Mouse (Mus musculus): ENCODE data around the gene Aasdh. TPM values are rescaled to one million over a fixed set of nuclear protein-coding genes. Genes with fewer than 3 reads are reported as not detected.

Aasdh gene
- polyA plus RNA-seq, 1 experiment: 4.4 TPM

- Histone ChIP-seq H3K27ac (replicated peaks; ENCODE audit: low read depth, low read length) (no peak overlapping the region), H3K4me1 (ENCODE audit: control insufficient read depth, insufficient read depth, insufficient read length, low read length) (no peaks in the 10 kb centered on the region), H3K4me3 (ENCODE audit: insufficient read depth, low read depth, low read length) (no peak overlapping the region)
These were observed 68.3 kb downstream of the Aasdh start for GRCm38 (mm10) chr5:76837018-76837417.

DNA sequence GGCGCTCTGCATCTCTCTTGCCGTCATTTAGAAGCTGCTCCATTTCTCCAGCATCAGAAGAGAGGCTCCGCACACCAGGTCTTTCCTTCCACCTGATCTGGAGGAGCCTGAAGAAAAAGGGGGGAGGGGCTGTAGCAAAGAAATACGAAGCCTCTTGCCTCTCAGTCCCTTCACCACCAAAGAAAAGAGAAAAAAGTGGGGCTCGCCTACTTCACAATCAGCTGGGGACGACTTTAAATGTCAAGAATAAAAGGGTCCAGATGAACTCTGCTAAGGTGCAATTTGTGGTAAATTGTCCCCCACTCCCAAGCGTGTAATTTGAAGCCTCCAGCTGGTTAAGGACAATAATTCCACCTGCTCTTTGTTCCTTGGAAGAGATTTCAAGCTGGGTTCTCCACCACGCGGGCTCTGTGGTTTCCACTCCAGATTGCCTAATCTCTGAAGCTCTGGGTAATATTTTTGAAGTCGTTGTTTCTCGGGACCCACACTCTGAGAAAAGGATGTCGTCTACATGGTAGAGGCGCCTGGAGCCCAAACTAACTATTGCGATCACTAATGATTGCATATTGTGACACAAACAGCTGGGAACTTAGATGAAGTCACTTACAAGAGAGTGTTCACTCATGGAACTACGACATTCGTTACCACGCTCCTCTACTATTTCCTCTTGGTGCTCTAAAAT is 72.6 kb downstream of the Aasdh start:
- H3K4me3 ChIP-seq (ENCODE audit: insufficient read depth, low read depth, low read length): no peak overlapping the region
- no peak overlapping the region for H3K27ac ChIP-seq (replicated peaks; ENCODE audit: low read depth, low read length)

DNA sequence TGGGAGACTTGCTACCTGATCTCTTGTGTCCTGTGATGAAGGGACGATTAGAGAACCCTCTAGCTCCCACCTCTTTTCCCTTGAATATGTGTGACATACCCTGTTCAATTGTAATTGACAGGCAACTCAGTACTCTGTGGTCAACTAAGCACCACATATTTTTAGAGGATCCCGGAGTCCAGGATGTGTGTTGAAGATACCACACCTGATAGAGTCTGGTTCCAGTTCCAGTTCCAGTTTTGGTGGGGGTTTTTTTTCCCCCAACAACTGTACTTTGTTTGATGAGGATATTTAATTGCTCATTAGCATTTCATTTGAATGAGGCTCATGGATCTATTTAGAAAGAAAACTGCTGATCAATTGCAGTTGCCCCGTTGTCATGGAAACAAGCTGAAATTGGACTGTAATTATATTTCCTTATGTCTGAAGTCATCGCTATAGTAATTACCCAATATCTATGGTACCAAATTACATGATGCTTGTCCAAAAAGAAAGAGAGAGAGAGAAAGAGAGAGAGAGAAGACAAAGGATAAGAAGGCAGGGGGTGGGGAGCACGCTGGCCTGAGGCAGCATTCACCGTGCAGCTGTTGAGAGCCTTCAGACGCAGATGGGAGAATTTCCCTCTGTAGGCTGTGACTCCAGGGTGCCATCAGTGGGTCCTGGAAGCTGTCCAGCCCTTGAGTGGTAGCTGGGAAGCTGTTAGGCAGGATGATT is 76.6 kb downstream of the Aasdh start:
- no peak overlapping the region for H3K4me3 ChIP-seq (ENCODE audit: insufficient read depth, low read depth, low read length)

More for the DNA sequence above, 72.6 kb downstream of the Aasdh start:
- no peaks in the 10 kb centered on the region for H3K4me1 ChIP-seq (ENCODE audit: control insufficient read depth, insufficient read depth, insufficient read length, low read length)

More for the DNA sequence above, 76.6 kb downstream of the Aasdh start:
- no peaks in the 10 kb centered on the region for H3K4me1 ChIP-seq (ENCODE audit: control insufficient read depth, insufficient read depth, insufficient read length, low read length)
- H3K27ac ChIP-seq (replicated peaks; ENCODE audit: low read depth, low read length): no peak overlapping the region

Other genes starting within 250 kb of the Aasdh start
- gene C530008M17Rik, start 249.0 kb downstream of the Aasdh start, polyA plus RNA-seq (2012; ENCODE audit: insufficient read depth, insufficient read length, missing spikeins): not detected in 2 replicates
- gene Paics, start 45.8 kb upstream of the Aasdh start, polyA plus RNA-seq (2012; ENCODE audit: insufficient read depth, insufficient read length, missing spikeins): 121 and 134 TPM in 2 replicates
- gene Ppat, start 46.1 kb upstream of the Aasdh start, polyA plus RNA-seq (2012; ENCODE audit: insufficient read depth, insufficient read length, missing spikeins): 5.3 TPM in 2 replicates
- gene Srp72, start 69.2 kb upstream of the Aasdh start, polyA plus RNA-seq (2012; ENCODE audit: insufficient read depth, insufficient read length, missing spikeins): 34.9 and 55.9 TPM in 2 replicates
- not detected in 2 replicates for gene Arl9, start 98.5 kb upstream of the Aasdh start, polyA plus RNA-seq (2012; ENCODE audit: insufficient read depth, insufficient read length, missing spikeins)
- not detected in 2 replicates for gene Thegl, start 110.5 kb upstream of the Aasdh start, polyA plus RNA-seq (2012; ENCODE audit: insufficient read depth, insufficient read length, missing spikeins)
- gene Hopx, start 209.6 kb upstream of the Aasdh start, polyA plus RNA-seq (2012; ENCODE audit: insufficient read depth, insufficient read length, missing spikeins): 5.0 and 10.8 TPM in 2 replicates

All from brown adipose tissue, adult 24 weeks (tissue).